Mouse (Mus musculus) ovary, postnatal 14 days (tissue): Measurements from ENCODE around the gene Stk36.
A peak's percentile ranks its signal among the peaks of the same experiment; 100 is the strongest.

Source experiments
- DNase-seq: peaks from one replicate; pipeline ENCODE4 v3.0.0; 2022; ENCODE audit warnings: low spot score

Gene Stk36

GRCm38 (mm10) chr1:74601267-74601962 is at the start of gene Stk36, which contains the start of gene Rnf25:
Gene Stk36 (plus strand): TSS chr1:74601445.
Gene Rnf25 (minus strand): TSS chr1:74601397.
- DNase-seq, result peak; percentile 72

GRCm38 (mm10) chr1:74559061-74559460 is 42.2 kb upstream of the Stk36 start:
- DNase-seq, result no peak

- DNase-seq, result no peak
Measured at GRCm38 (mm10) chr1:74565834-74566233, 35.4 kb upstream of the Stk36 start.

GRCm38 (mm10) chr1:74569739-74570719 is 31.2 kb upstream of the Stk36 start:
- no peak for DNase-seq

GRCm38 (mm10) chr1:74582621-74583020 is 18.6 kb upstream of the Stk36 start:
- no peak for DNase-seq

GRCm38 (mm10) chr1:74584616-74585398 is 16.4 kb upstream of the Stk36 start:
- no peak for DNase-seq

- DNase-seq, result peak; percentile 25
Measured at GRCm38 (mm10) chr1:74587233-74587772, 13.9 kb upstream of the Stk36 start.

GRCm38 (mm10) chr1:74587773-74588445 is 13.3 kb upstream of the Stk36 start, which contains the start of the genes Zfp142 and Bcs1l:
Gene Zfp142 (minus strand): TSS chr1:74588246.
Gene Bcs1l (plus strand): TSS chr1:74588289.
- peak; percentile 97 for DNase-seq

GRCm38 (mm10) chr1:74594434-74594833 is 6.8 kb upstream of the Stk36 start:
- DNase-seq, result no peak

- DNase-seq, result no peak
Measured at GRCm38 (mm10) chr1:74600501-74601266, 561 bp upstream of the Stk36 start.

- no peak for DNase-seq
Measured at GRCm38 (mm10) chr1:74624183-74624582, 22.9 kb downstream of the Stk36 start.

- DNase-seq, result no peak
Measured at GRCm38 (mm10) chr1:74626076-74626475, 24.8 kb downstream of the Stk36 start.

- DNase-seq, result no peak
Measured at GRCm38 (mm10) chr1:74628001-74628400, 26.8 kb downstream of the Stk36 start.

- no peak for DNase-seq
Measured at GRCm38 (mm10) chr1:74632734-74633133, 31.5 kb downstream of the Stk36 start.

GRCm38 (mm10) chr1:74643524-74643923 is 42.3 kb downstream of the Stk36 start:
- no peak for DNase-seq

GRCm38 (mm10) chr1:74643926-74644325 is 42.7 kb downstream of the Stk36 start:
- no peak for DNase-seq

GRCm38 (mm10) chr1:74661448-74662195 is 60.4 kb downstream of the Stk36 start, which contains the start of gene Ttll4:
Gene Ttll4 (plus strand): TSS chr1:74661745.
- peak; percentile 86 for DNase-seq

- no peak for DNase-seq
Measured at GRCm38 (mm10) chr1:74662253-74662865, 61.1 kb downstream of the Stk36 start.

- DNase-seq, result no peak
Measured at GRCm38 (mm10) chr1:74665153-74665552, 63.9 kb downstream of the Stk36 start.
